Mouse (Mus musculus) cerebellum, adult 2 months (tissue): ENCODE measurements around the gene Nktr.

Experiments used
- CTCF ChIP-seq: fragments of 200-500 bp; IDR thresholded peaks from 2 replicates; pipeline ENCODE4 v1.5.1; 2011; ENCODE audit warnings: low read depth, mild to moderate bottlenecking, control low read depth, low read length, moderate library complexity, borderline replicate concordance; ENCODE audit not compliant: insufficient read depth
- POLR2A ChIP-seq: fragments of 200-500 bp; IDR thresholded peaks from 2 replicates; pipeline ENCODE4 v1.6.1; 2011; ENCODE audit warnings: low read length, control low read depth, borderline replicate concordance; ENCODE audit not compliant: insufficient read depth

DNA sequence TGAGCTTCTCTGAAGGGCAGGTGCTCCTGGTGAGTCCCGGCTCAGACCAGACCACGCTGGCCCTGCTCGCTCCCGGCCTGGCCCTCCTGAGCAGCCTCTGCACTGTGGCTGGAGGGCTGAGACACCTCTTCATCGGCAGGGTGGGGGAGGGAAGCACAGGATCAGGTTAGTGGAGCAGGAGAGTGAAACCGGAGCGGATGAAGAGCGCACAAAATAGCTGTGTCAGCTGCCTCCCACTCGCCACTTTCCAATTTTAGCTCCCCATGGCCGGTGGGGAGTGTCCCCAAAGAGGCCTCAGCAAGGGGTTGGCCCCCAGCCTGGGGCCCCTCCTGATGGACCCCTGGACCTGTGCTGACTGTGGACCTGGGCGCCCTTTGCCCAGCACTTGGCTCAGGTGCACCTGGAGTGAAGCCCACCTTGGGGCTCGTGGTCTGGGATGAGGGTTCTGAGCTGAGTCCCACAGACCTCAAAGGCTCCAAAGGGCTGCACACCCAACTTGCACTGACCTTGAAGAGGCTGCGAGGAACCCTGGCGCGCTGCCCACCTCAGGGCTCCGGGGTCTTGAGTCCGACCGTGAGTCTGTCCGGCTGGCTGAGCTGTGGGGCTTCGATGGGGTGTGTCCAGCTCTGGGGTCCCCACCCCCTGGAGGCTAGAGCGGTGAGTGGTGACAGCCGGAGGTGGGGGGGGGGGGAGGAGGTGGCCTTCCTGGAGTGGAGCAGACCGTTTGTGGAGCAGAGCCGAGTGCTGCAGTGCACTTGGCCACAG is 73.0 kb downstream of the Nktr start, which contains the start of gene Hhatl:
- TF ChIP-seq CTCF (no peak), POLR2A (no peak)
